9 mouse cellular contexts compared by ENCODE assay signal in genomic region chr4:132776764-132777163, GRCm38 (mm10). TPM values are rescaled to one million over a fixed set of nuclear protein-coding genes. Genes with fewer than 3 reads are reported as not detected.
A peak's percentile ranks its signal among the peaks of the same experiment; 100 is the strongest.
DNase-seq lines count a peak whose midpoint lies in the region; ATAC-seq lines count a peak whose summit lies in the region.
"Had no signal": no experiment of that assay in that cellular context is flagged by ENCODE, and none has a peak within 500 bp of the region (broad histone marks: within the 10 kb centered on the region; RNA-seq: fewer than 3 reads in every experiment).

No protein-coding gene starts in this region.

- peaks cover 77% of the 10 kb centered on the region for H3K36me3 ChIP-seq in kidney, embryonic 14.5 days (ENCODE audit: control insufficient read depth, insufficient read depth, low read length)
- H3K36me3 ChIP-seq in liver, embryonic 13.5 days: peaks cover 89% of the 10 kb centered on the region

- no peaks in the 10 kb centered on the region for H3K4me1 ChIP-seq in kidney, embryonic 14.5 days (ENCODE audit: control insufficient read depth, insufficient read depth, low read length)
- H3K4me1 ChIP-seq in liver, embryonic 13.5 days (replicated peaks): no peaks in the 10 kb centered on the region
- H3K4me1 ChIP-seq: embryonic facial prominence, embryonic 13.5 days had no signal

- 97% methylated on average over 5 of the region's 5 CpGs for WGBS in kidney, embryonic 14.5 days
- 85% methylated on average over 5 of the region's 5 CpGs for WGBS in liver, embryonic 13.5 days (ENCODE audit: insufficient replicate concordance)

- no peak overlapping the region for H3K4me2 ChIP-seq in kidney, embryonic 14.5 days (replicated peaks; ENCODE audit: low read depth, low read length)
- no peak overlapping the region for H3K4me2 ChIP-seq in liver, embryonic 13.5 days
- H3K4me2 ChIP-seq: embryonic facial prominence, embryonic 13.5 days had no signal

- no peaks in the 10 kb centered on the region for H3K27me3 ChIP-seq in kidney, embryonic 14.5 days (ENCODE audit: control insufficient read depth, insufficient read depth, low read length)
- H3K27me3 ChIP-seq in liver, embryonic 13.5 days: no peaks in the 10 kb centered on the region
- H3K27me3 ChIP-seq: embryonic facial prominence, embryonic 13.5 days had no signal

- no peaks in the 10 kb centered on the region for H3K9me3 ChIP-seq in kidney, embryonic 14.5 days (ENCODE audit: control insufficient read depth, low read length)
- no peaks in the 10 kb centered on the region for H3K9me3 ChIP-seq in liver, embryonic 13.5 days (replicated peaks)
- H3K9me3 ChIP-seq: embryonic facial prominence, embryonic 13.5 days had no signal

- no peak overlapping the region for H3K27ac ChIP-seq in kidney, embryonic 14.5 days (ENCODE audit: low read depth, low read length)
- H3K27ac ChIP-seq in liver, embryonic 13.5 days: no peak overlapping the region
- H3K27ac ChIP-seq: embryonic facial prominence, embryonic 13.5 days had no signal

- DNase-seq in kidney, adult 11 months: peak; percentile 34
- peak; percentile 66 for DNase-seq in adrenal gland, adult 2 months
- DNase-seq in kidney, adult 9 months: peak; percentile 77
- DNase-seq in liver, embryonic 13.5 days: peak; percentile 30
- DNase-seq in right cerebral cortex, adult 18-20 months: peak; percentile 71
- DNase-seq in thymus, postnatal 4 days: peak; percentile 86

- H3K4me3 ChIP-seq in kidney, embryonic 14.5 days (ENCODE audit: low read length): no peak overlapping the region
- no peak overlapping the region for H3K4me3 ChIP-seq in liver, embryonic 13.5 days (replicated peaks)
- H3K4me3 ChIP-seq: embryonic facial prominence, embryonic 13.5 days had no signal

- no peak overlapping the region for H3K9ac ChIP-seq in kidney, embryonic 14.5 days (ENCODE audit: low read depth, low read length)
- no peak overlapping the region for H3K9ac ChIP-seq in liver, embryonic 13.5 days
- H3K9ac ChIP-seq: embryonic facial prominence, embryonic 13.5 days had no signal

- ATAC-seq in kidney, embryonic 14.5 days (ENCODE audit: low FRiP score, low TSS enrichment): no peak
- ATAC-seq in erythroid progenitor cell, adult 5-6 weeks (replicated peaks; ENCODE audit: low FRiP score, poor library complexity, severe bottlenecking): peak; percentile 52; the same call in 1 of the 2 replicates
- no peak for ATAC-seq in liver, embryonic 13.5 days (ENCODE audit: low read depth)

RNA-seq across cellular contexts. Expression of gene Rpa2, which starts 8.6 kb away (rescaled TPM):
- polyA plus RNA-seq in kidney, embryonic 14.5 days (2014; fragmentation: Nextera tagmentation; extraction: Ambion mirVana): 120 and 124 TPM in 2 replicates
- total RNA-seq in adrenal gland, adult 2 months (2021): 1 to 10 TPM; 6.0 to 9.5 TPM
- 6.9 and 12.5 TPM in 2 replicates for polyA plus RNA-seq in adrenal gland, adult 2 months (2012; rRNA removed)
- total RNA-seq in erythroid progenitor cell, adult 5-6 weeks (2015; ENCODE audit: low replicate concordance): 32.7 and 54.4 TPM in 2 replicates
- total RNA-seq in erythroid progenitor cell, adult 5-6 weeks (2017; ENCODE audit: low replicate concordance): 28.4 and 51.9 TPM in 2 replicates
- 107 and 117 TPM in 2 replicates for polyA plus RNA-seq in liver, embryonic 13.5 days (2015; fragmentation: Nextera tagmentation; extraction: Ambion mirVana)

RNA-seq across cellular contexts. Expression of gene Themis2, which starts 19.4 kb away (rescaled TPM):
- 0.73 and 1.4 TPM in 2 replicates for polyA plus RNA-seq in kidney, embryonic 14.5 days (2014; fragmentation: Nextera tagmentation; extraction: Ambion mirVana)
- 1 to 10 TPM; 1.6 to 3.0 TPM for total RNA-seq in adrenal gland, adult 2 months (2021)
- polyA plus RNA-seq in adrenal gland, adult 2 months (2012; rRNA removed): 4.2 and 4.3 TPM in 2 replicates
- 5.4 and 12.6 TPM in 2 replicates for total RNA-seq in erythroid progenitor cell, adult 5-6 weeks (2015; ENCODE audit: low replicate concordance)
- total RNA-seq in erythroid progenitor cell, adult 5-6 weeks (2017; ENCODE audit: low replicate concordance): 5.4 and 7.5 TPM in 2 replicates
- polyA plus RNA-seq in liver, embryonic 13.5 days (2015; fragmentation: Nextera tagmentation; extraction: Ambion mirVana): 1.7 and 2.4 TPM in 2 replicates

RNA-seq across cellular contexts. Expression of gene Smpdl3b, which starts 19.7 kb away (rescaled TPM):
- 7.0 and 10.5 TPM in 2 replicates for polyA plus RNA-seq in kidney, embryonic 14.5 days (2014; fragmentation: Nextera tagmentation; extraction: Ambion mirVana)
- 10 to 100 TPM in 1 of 2 experiments, 1 to 10 TPM in 1; 1.7 to 24.2 TPM for total RNA-seq in adrenal gland, adult 2 months (2021)
- polyA plus RNA-seq in adrenal gland, adult 2 months (2012; rRNA removed): 15.5 and 32.0 TPM in 2 replicates
- total RNA-seq in erythroid progenitor cell, adult 5-6 weeks (2015; ENCODE audit: low replicate concordance): 2.5 TPM in 1 of 2 replicates, not detected in the other
- total RNA-seq in erythroid progenitor cell, adult 5-6 weeks (2017; ENCODE audit: low replicate concordance): not detected in 2 replicates
- 1.1 and 1.2 TPM in 2 replicates for polyA plus RNA-seq in liver, embryonic 13.5 days (2015; fragmentation: Nextera tagmentation; extraction: Ambion mirVana)

RNA-seq across cellular contexts. Expression of gene Xkr8, which starts 44.4 kb away (rescaled TPM):
- 5.3 and 5.4 TPM in 2 replicates for polyA plus RNA-seq in kidney, embryonic 14.5 days (2014; fragmentation: Nextera tagmentation; extraction: Ambion mirVana)
- total RNA-seq in adrenal gland, adult 2 months (2021): 1 to 10 TPM; 5.0 to 6.7 TPM
- polyA plus RNA-seq in adrenal gland, adult 2 months (2012; rRNA removed): 7.2 and 10.0 TPM in 2 replicates
- 0.42 TPM in 1 of 2 replicates, not detected in the other for total RNA-seq in erythroid progenitor cell, adult 5-6 weeks (2015; ENCODE audit: low replicate concordance)
- total RNA-seq in erythroid progenitor cell, adult 5-6 weeks (2017; ENCODE audit: low replicate concordance): 0.08 and 0.64 TPM in 2 replicates
- 3.5 and 3.6 TPM in 2 replicates for polyA plus RNA-seq in liver, embryonic 13.5 days (2015; fragmentation: Nextera tagmentation; extraction: Ambion mirVana)

Comparison
In these comparisons a context has a peak if more than half of its experiments do, and no peak if none do; other contexts are left out.
1. DNase-seq: peak in every context shown above with its lines; median percentile 86 in thymus, postnatal 4 days; 77 in kidney, adult 9 months; 71 in right cerebral cortex, adult 18-20 months; 66 in adrenal gland, adult 2 months; 34 in kidney, adult 11 months; 30 in liver, embryonic 13.5 days.